Mouse (Mus musculus) heart, embryonic 11.5 days (tissue): ENCODE results near the gene Samhd1. TPM values are rescaled to one million over a fixed set of nuclear protein-coding genes. Genes with fewer than 3 reads are reported as not detected.

Source experiments
- ATAC-seq: fragments of 200-750 bp; cut with Nextera tagmentation; replicated peaks from 2 replicates; pipeline ENCODE4 v1.8.0; 2017; ENCODE audit warnings: moderate library complexity; ENCODE audit not compliant: insufficient number of reproducible peaks, low FRiP score, low TSS enrichment
- H3K27ac ChIP-seq: fragments of 300-500 bp; sonication (generic); 2 replicates; pipeline ENCODE4 v1.5.1; 2014; ENCODE audit warnings: mild to moderate bottlenecking, low read depth, low read length
- H3K27me3 ChIP-seq: fragments of 300-500 bp; sonication (generic); 2 replicates; pipeline ENCODE4 v1.6.1; 2014; ENCODE audit warnings: mild to moderate bottlenecking, low read length, mixed read lengths; ENCODE audit not compliant: control insufficient read depth, insufficient read depth
- H3K36me3 ChIP-seq: fragments of 300-500 bp; sonication (generic); 2 replicates; pipeline ENCODE4 v1.6.1; 2014; ENCODE audit warnings: mild to moderate bottlenecking, low read length, moderate library complexity, mixed read lengths; ENCODE audit not compliant: control insufficient read depth, insufficient read depth
- H3K4me1 ChIP-seq: fragments of 300-500 bp; sonication (generic); 2 replicates; pipeline ENCODE4 v1.6.1; 2014; ENCODE audit warnings: low read length; ENCODE audit not compliant: control insufficient read depth, insufficient read depth
- H3K4me2 ChIP-seq: fragments of 300-500 bp; sonication (generic); 2 replicates; pipeline ENCODE4 v1.6.1; 2014; ENCODE audit warnings: mild to moderate bottlenecking, moderate library complexity
- H3K4me3 ChIP-seq: fragments of 300-500 bp; sonication (generic); 2 replicates; pipeline ENCODE4 v1.5.1; 2014; ENCODE audit warnings: low read depth, low read length
- H3K9ac ChIP-seq: fragments of 300-500 bp; sonication (generic); 2 replicates; pipeline ENCODE4 v1.6.1; 2014; ENCODE audit warnings: mild to moderate bottlenecking, low read depth, low read length, moderate library complexity
- H3K9me3 ChIP-seq: fragments of 300-500 bp; sonication (generic); replicated peaks from 2 replicates; pipeline ENCODE4 v1.6.1; 2016; ENCODE audit warnings: low read length; ENCODE audit not compliant: control insufficient read depth
- WGBS: fragments of 180-500 bp; shearing (Covaris S2); extraction: QIAGEN DNeasy Blood & Tissue Kit; methylation state at CpG from one replicate; pipeline ENCODE4 v1.1.7; 2014; ENCODE audit not compliant: insufficient replicate concordance; 5-methylcytosine and 5-hydroxymethylcytosine counted together
- polyA plus RNA-seq: library from polyadenylated mRNA; unstranded; fragments of >200 nt; fragmentation: Nextera tagmentation; extraction: Ambion mirVana; gene quantifications from 2 replicates; pipeline ENCODE4 v1.2.1, GENCODE M21; 2014

Gene Samhd1
- polyA plus RNA-seq, 1 experiment from 2014 or later: 26.4 TPM

DNA sequence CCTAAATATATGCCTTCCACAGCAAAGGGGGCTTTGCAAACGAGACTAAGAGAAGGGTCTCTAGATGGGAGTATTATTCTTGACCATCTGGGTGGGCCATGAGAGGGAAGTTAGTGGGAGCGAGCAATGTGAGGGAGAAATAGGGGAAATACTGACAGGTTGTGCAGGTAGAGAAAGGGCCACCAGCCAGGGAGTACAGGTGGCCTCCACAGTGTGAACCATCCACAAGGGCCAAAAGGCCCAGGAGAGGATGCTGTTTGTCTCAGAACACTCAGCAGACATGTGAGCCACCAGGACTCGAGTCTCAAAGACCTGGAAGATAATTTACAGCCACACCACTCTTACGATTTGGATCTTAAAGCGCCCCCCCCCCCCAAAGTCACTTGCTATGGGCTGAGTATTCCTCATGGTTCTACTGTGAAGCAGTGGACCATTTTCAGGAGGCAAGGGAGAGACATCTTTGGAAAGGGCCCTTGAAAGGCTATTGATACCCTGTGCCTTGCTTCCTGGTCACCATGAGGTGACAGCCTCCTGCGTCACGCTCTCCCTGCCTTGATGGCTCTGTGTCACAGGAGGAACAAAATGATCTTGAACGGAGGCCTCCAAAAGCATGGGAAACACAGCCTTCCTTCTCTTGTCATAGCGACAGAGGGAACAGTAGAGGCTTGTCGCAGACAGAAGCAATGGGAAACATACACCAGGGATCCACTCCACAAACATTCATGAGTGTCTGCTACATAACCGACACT, 74.3 kb downstream of the Samhd1 start:
- Histone ChIP-seq H3K27me3 (no peaks in the 10 kb centered on the region), H3K9me3 (no peaks in the 10 kb centered on the region), H3K4me3 (no peak overlapping the region), H3K4me1 (peaks cover 31% of the 10 kb centered on the region), H3K36me3 (peaks cover 5% of the 10 kb centered on the region; the same call in 1 of the 2 replicates), H3K4me2 (no peak overlapping the region), H3K27ac (no peak overlapping the region), H3K9ac (no peak overlapping the region)
- ATAC-seq: no peak
- 84% methylated on average over 11 of the region's 11 CpGs for WGBS

DNA sequence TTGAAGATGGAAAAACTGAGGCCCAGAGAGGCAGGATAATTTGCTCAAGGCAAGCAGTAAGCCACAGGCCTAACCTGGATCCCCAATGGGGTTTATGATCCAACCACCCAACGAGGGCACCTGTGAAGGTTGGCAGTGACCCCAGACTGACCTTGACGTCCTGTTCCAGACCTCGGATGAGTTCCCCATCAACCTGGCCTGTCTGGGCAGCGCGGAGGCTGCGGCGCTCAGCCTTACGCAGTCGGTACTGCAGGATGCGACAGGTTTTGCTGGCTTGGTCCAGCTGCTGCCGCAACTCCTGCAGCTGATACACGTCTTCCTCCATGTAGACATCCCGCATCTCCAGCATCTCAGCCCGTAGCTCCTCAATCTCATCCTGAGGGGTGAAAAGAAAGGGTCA, 75.0 kb downstream of the Samhd1 start:
- Histone ChIP-seq H3K27ac (no peak overlapping the region), H3K4me3 (no peak overlapping the region), H3K27me3 (no peaks in the 10 kb centered on the region), H3K36me3 (peaks cover 5% of the 10 kb centered on the region; the same call in 1 of the 2 replicates), H3K9me3 (no peaks in the 10 kb centered on the region), H3K4me2 (no peak overlapping the region), H3K9ac (no peak overlapping the region), H3K4me1 (peaks cover 25% of the 10 kb centered on the region)
- ATAC-seq: no peak
- WGBS: 90% methylated on average over 14 of the region's 14 CpGs

DNA sequence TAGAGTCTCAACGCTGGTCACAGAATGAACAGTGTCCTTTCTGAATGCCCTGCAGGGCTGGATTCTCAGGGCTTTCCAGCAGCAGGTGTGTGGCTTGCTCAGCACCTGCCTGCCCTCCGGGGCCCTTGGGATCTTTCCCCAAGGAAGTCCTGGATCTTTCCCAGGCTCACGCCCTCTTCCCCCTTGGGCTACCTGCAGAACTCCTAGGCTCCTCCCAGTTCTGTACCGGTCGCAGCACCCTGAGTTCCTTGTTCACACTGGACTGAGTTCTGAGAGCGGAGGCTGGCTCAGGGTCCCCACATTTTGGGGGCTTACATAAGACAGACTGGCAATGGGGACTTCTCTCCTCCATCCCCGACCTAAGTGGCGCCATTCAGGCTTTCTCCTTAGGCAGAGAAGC, 75.9 kb downstream of the Samhd1 start:
- Histone ChIP-seq H3K4me1 (peaks cover 21% of the 10 kb centered on the region), H3K36me3 (peaks cover 5% of the 10 kb centered on the region; the same call in 1 of the 2 replicates), H3K9ac (no peak overlapping the region; the same call in 1 of the 2 replicates), H3K4me2 (peak overlapping the region; percentile 43), H3K4me3 (no peak overlapping the region), H3K9me3 (no peaks in the 10 kb centered on the region), H3K27me3 (no peaks in the 10 kb centered on the region), H3K27ac (peak overlapping the region; percentile 46)
- ATAC-seq: no peak
- 70% methylated on average over 8 of the region's 8 CpGs for WGBS

DNA sequence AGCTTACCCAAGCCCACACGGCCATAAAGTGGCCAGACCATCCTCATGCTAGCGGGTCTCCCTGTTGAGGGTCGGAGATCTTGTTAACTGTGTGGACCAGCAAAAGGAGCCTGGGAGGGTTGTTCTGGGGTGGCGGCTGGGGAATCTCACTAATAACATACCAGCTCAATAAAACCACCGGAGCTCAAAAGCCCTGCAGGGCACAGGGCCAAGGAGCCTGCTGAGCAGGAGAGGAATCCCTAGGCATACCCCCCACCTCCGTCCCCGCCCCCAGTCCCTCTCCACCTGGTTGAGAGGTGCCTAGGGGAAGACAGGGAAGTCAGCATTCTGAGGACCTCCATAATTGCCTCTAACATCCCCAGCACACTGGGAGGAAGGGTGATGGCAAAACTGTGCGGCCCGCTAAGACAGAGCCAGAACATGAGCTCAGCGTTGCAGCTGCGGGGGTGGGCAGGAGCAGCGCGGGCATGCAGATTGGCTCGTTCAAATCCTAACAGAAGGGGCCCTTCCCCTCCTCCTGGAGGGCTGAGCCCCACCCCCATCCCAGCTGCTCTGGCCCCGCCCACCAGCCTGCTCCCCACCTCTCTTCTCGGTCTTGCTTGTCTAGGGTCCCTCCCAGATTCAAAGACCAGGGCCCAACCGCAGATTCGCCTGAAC, 76.6 kb downstream of the Samhd1 start:
- H3K4me2 ChIP-seq: peak overlapping the region; percentile 43
- H3K27me3 ChIP-seq: no peaks in the 10 kb centered on the region
- H3K27ac ChIP-seq: peak overlapping the region; percentile 31
- WGBS: 20% methylated on average over 18 of the region's 18 CpGs
- peak; percentile 65 for ATAC-seq
- no peaks in the 10 kb centered on the region for H3K9me3 ChIP-seq
- H3K36me3 ChIP-seq: peaks cover 5% of the 10 kb centered on the region; the same call in 1 of the 2 replicates
- H3K9ac ChIP-seq: peak overlapping the region; percentile 34; the same call in 1 of the 2 replicates
- H3K4me1 ChIP-seq: peaks cover 17% of the 10 kb centered on the region
- H3K4me3 ChIP-seq: no peak overlapping the region

DNA sequence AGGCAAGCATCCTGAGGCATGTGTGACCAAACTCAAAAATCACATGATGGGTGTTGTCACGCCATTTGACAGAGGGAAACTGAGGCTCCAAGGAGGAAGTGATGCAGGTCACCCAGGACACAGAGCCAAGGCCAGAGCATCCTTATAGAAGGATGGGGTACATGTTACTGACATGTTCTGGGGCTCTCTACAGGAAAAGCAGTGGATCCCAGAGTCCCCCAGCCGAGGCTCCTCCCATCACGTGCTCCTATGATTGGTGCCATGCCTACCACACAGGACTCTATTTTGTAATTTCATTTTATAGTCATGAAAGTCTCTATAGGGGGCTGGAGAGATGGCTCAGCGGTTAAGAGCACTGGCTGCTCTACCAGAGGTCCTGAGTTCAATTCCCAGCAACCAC, 77.3 kb downstream of the Samhd1 start:
- no peak for ATAC-seq
- no peak overlapping the region for H3K4me2 ChIP-seq
- 87% methylated on average over 4 of the region's 4 CpGs for WGBS

DNA sequence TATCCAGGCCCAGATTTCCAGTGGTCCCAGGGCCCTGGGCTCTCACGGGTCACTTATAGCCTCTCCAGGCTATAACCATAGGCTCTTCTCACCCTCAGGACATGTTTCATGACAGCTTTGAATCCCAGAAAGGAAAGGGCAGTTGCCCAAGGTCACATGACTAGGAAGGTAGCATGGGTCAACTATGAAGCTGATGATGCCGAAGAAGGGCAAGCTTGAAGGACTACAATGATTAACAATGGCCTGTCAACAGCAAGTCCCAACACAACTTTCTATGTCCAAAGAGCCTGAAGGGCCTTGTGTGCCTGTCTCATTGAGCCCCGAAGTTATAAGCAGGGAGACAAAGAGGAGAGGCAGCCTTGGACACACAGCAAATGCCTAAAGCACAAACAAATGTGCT, 77.9 kb downstream of the Samhd1 start:
- Histone ChIP-seq H3K27ac (no peak overlapping the region), H3K9ac (no peak overlapping the region), H3K4me2 (no peak overlapping the region), H3K4me1 (peaks cover 18% of the 10 kb centered on the region), H3K27me3 (no peaks in the 10 kb centered on the region), H3K9me3 (no peaks in the 10 kb centered on the region), H3K36me3 (peaks cover 10% of the 10 kb centered on the region), H3K4me3 (no peak overlapping the region)
- 83% methylated on average over 3 of the region's 3 CpGs for WGBS
- ATAC-seq: no peak

More for the DNA sequence above, 77.3 kb downstream of the Samhd1 start:
- H3K36me3 ChIP-seq: peaks cover 10% of the 10 kb centered on the region
- no peak overlapping the region for H3K27ac ChIP-seq
- no peaks in the 10 kb centered on the region for H3K27me3 ChIP-seq
- H3K4me1 ChIP-seq: peaks cover 15% of the 10 kb centered on the region
- no peak overlapping the region for H3K4me3 ChIP-seq
- no peak overlapping the region for H3K9ac ChIP-seq
- no peaks in the 10 kb centered on the region for H3K9me3 ChIP-seq

DNA sequence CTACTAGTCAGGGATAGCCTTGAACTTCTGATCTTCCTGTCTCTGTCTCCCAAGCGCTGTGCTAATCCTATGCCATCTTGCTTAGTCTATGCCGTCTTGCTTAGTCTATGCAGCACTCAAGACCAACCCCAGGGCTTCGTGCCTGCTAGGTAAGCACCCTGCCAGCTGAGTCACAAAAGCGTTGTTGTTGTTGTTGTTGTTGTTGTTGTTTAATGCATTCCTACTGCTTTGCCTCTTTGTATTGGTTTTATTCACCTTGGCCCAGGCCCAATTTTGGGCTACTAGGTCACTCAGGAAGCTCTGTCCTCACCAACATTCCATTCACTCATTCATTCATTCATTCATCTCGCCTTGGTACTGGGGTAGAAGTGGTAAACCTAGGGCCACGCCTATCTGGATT, 79.3 kb downstream of the Samhd1 start:
- H3K27me3 ChIP-seq: no peaks in the 10 kb centered on the region
- no peak overlapping the region for H3K4me2 ChIP-seq
- no peak for ATAC-seq
- H3K36me3 ChIP-seq: peaks cover 10% of the 10 kb centered on the region
- WGBS: 89% methylated on average over 6 of the region's 6 CpGs
- H3K27ac ChIP-seq: no peak overlapping the region
- H3K4me3 ChIP-seq: no peak overlapping the region
- peaks cover 18% of the 10 kb centered on the region for H3K4me1 ChIP-seq
- no peaks in the 10 kb centered on the region for H3K9me3 ChIP-seq
- H3K9ac ChIP-seq: no peak overlapping the region

DNA sequence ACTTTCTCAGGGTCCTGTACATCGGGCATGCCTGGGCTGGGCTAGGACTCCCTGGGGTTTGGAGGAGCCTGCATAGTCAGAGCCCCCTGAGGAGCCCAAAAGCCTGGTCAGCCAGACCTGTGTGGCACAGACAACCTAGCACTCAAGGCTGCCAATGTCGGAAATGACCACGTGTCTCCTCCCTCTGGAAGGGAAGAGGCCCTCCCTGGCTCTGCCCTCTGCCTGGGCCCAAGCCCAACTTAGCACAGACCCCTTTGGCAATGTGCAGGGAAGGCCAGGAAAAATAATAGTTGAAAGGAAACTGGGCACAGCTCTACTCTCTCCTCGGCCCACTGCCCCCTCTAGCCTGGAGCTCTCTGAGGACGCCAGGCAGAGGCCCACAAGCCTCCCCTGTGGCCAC, 80.2 kb downstream of the Samhd1 start:
- no peak overlapping the region for H3K4me3 ChIP-seq
- 65% methylated on average over 5 of the region's 5 CpGs for WGBS
- peaks cover 10% of the 10 kb centered on the region for H3K36me3 ChIP-seq
- no peak overlapping the region for H3K4me2 ChIP-seq
- H3K4me1 ChIP-seq: peaks cover 21% of the 10 kb centered on the region
- ATAC-seq: no peak
- H3K27ac ChIP-seq: peak overlapping the region; percentile 37; the same call in 1 of the 2 replicates
- 0 out of 2 replicates have a peak overlapping the region, but pooled peaks have one; percentile 46 for H3K9ac ChIP-seq
- H3K27me3 ChIP-seq: no peaks in the 10 kb centered on the region
- H3K9me3 ChIP-seq: no peaks in the 10 kb centered on the region
